8 mouse cellular contexts compared by ENCODE assay signal in the genomic region with DNA sequence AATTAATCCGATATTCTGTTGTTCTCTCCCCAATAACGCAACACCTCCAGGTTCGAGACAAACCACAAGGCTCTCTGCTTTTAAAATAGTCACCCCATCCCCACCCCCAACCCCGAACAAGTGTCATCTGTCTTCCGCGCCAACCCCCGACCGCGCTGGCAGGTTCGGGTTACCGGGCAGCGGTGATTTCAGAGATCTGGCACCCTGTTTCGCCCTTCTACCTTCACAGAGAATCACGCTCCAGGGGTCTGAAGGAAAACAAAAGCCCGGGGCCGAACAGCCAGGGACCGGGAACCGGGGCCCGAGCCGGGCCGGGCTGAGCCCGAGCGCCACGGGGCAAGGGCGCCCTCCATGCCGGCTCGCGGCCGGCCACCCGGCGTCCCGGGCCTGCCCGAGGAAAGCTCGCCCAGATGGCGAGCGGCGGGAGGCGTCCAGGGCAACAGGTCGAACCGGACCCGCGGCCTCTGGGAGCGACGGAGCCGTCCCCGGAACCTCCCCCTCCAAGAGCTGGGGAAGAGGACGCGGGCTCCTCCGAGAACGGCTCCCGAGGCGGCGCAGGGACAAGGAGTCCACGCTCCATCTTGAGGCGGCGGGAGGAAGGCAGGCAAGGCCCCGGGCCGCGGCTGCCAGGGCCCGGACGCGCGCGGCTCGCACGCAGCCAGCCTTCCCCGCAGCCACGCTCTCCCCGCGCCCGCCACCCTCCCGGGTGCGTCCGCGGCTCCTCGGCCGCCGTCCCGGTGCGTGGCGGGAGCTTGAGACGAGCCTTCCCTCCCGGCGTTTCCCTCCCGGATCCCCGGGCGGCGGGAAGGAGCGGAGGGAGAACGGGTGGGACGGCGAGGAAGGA. TPM values are rescaled to one million over a fixed set of nuclear protein-coding genes. Genes with fewer than 3 reads are reported as not detected.
A peak's percentile ranks its signal among the peaks of the same experiment; 100 is the strongest.
DNase-seq lines count a peak whose midpoint lies in the region; ATAC-seq and TF ChIP-seq lines count a peak whose summit lies in the region.

No protein-coding gene starts in this region.

- no peaks in the 10 kb centered on the region for H3K9me3 ChIP-seq in E14TG2a.4 (ENCODE audit: low read length)
- no peaks in the 10 kb centered on the region for H3K9me3 ChIP-seq in embryonic facial prominence, embryonic 13.5 days
- no peaks in the 10 kb centered on the region for H3K9me3 ChIP-seq in heart, embryonic 11.5 days (replicated peaks; ENCODE audit: control insufficient read depth, low read length)
- H3K9me3 ChIP-seq in kidney, embryonic 16.5 days (ENCODE audit: low read length) = no peaks in the 10 kb centered on the region
- H3K9me3 ChIP-seq in lung, embryonic 15.5 days = no peaks in the 10 kb centered on the region

- TF ChIP-seq CTCF in E14TG2a.4 (conservative IDR thresholded peaks at IDR 0.05; ENCODE audit: low read length) = no peak

- peak overlapping the region; percentile 84 for H3K4me3 ChIP-seq in E14TG2a.4 (replicated peaks; ENCODE audit: low read length)
- peak overlapping the region; percentile 93 for H3K4me3 ChIP-seq in embryonic facial prominence, embryonic 13.5 days
- peak overlapping the region; percentile 94 for H3K4me3 ChIP-seq in heart, embryonic 11.5 days (ENCODE audit: low read depth, low read length)
- H3K4me3 ChIP-seq in kidney, embryonic 16.5 days (ENCODE audit: low read length) = peak overlapping the region; percentile 86
- H3K4me3 ChIP-seq in lung, embryonic 15.5 days = peak overlapping the region; percentile 85

- peaks cover 50% of the 10 kb centered on the region for H3K27me3 ChIP-seq in E14TG2a.4 (ENCODE audit: insufficient read depth, low read length)
- H3K27me3 ChIP-seq in embryonic facial prominence, embryonic 13.5 days = no peaks in the 10 kb centered on the region
- no peaks in the 10 kb centered on the region for H3K27me3 ChIP-seq in heart, embryonic 11.5 days (ENCODE audit: control insufficient read depth, insufficient read depth, low read length)
- no peaks in the 10 kb centered on the region for H3K27me3 ChIP-seq in kidney, embryonic 16.5 days (ENCODE audit: insufficient read depth, low read length)
- no peaks in the 10 kb centered on the region for H3K27me3 ChIP-seq in lung, embryonic 15.5 days

- peak overlapping the region; percentile 98 for H3K9ac ChIP-seq in embryonic facial prominence, embryonic 13.5 days
- peak overlapping the region; percentile 98 for H3K9ac ChIP-seq in heart, embryonic 11.5 days (ENCODE audit: low read depth, low read length)
- H3K9ac ChIP-seq in kidney, embryonic 16.5 days (replicated peaks; ENCODE audit: low read length) = peak overlapping the region; percentile 97
- H3K9ac ChIP-seq in lung, embryonic 15.5 days = peak overlapping the region; percentile 94

- peak; percentile 62; the same call in 1 of the 2 replicates for ATAC-seq in embryonic facial prominence, embryonic 13.5 days (ENCODE audit: insufficient number of reproducible peaks, insufficient read depth, low FRiP score, low TSS enrichment, low read depth)
- peak; percentile 67; the same call in 1 of the 2 replicates for ATAC-seq in heart, embryonic 11.5 days (replicated peaks; ENCODE audit: insufficient number of reproducible peaks, low FRiP score, low TSS enrichment)
- ATAC-seq in kidney, embryonic 16.5 days (ENCODE audit: low FRiP score, low TSS enrichment) = peak; percentile 80
- ATAC-seq in lung, embryonic 15.5 days (ENCODE audit: borderline replicate concordance, extremely low read depth, low FRiP score, low TSS enrichment) = peak; percentile 66

- peak overlapping the region; percentile 84 for H3K4me2 ChIP-seq in embryonic facial prominence, embryonic 13.5 days
- peak overlapping the region; percentile 97 for H3K4me2 ChIP-seq in heart, embryonic 11.5 days
- H3K4me2 ChIP-seq in kidney, embryonic 16.5 days (replicated peaks; ENCODE audit: low read depth, low read length) = peak overlapping the region; percentile 86
- peak overlapping the region; percentile 93 for H3K4me2 ChIP-seq in lung, embryonic 15.5 days

- no peaks in the 10 kb centered on the region for H3K36me3 ChIP-seq in E14TG2a.4 (ENCODE audit: insufficient read depth, low read length)
- no peaks in the 10 kb centered on the region for H3K36me3 ChIP-seq in embryonic facial prominence, embryonic 13.5 days
- no peaks in the 10 kb centered on the region for H3K36me3 ChIP-seq in heart, embryonic 11.5 days (ENCODE audit: control insufficient read depth, insufficient read depth, low read length)
- H3K36me3 ChIP-seq in kidney, embryonic 16.5 days (ENCODE audit: insufficient read depth, low read length) = no peaks in the 10 kb centered on the region
- no peaks in the 10 kb centered on the region for H3K36me3 ChIP-seq in lung, embryonic 15.5 days

- peak overlapping the region; percentile 96 for H3K27ac ChIP-seq in embryonic facial prominence, embryonic 13.5 days
- H3K27ac ChIP-seq in heart, embryonic 11.5 days (ENCODE audit: low read depth, low read length) = peak overlapping the region; percentile 95
- H3K27ac ChIP-seq in kidney, embryonic 16.5 days (ENCODE audit: low read length) = peak overlapping the region; percentile 86
- H3K27ac ChIP-seq in lung, embryonic 15.5 days = peak overlapping the region; percentile 95

- under 1% methylated on average over 81 of the region's 92 CpGs for WGBS in embryonic facial prominence, embryonic 13.5 days
- WGBS in heart, embryonic 11.5 days (ENCODE audit: insufficient replicate concordance) = under 1% methylated on average over 82 of the region's 92 CpGs
- under 1% methylated on average over 73 of the region's 92 CpGs for WGBS in kidney, embryonic 16.5 days
- under 1% methylated on average over 78 of the region's 92 CpGs for WGBS in lung, embryonic 15.5 days

- H3K4me1 ChIP-seq in E14TG2a.4 (replicated peaks; ENCODE audit: low read depth, low read length) = peaks cover 15% of the 10 kb centered on the region
- peaks cover 24% of the 10 kb centered on the region for H3K4me1 ChIP-seq in embryonic facial prominence, embryonic 13.5 days
- H3K4me1 ChIP-seq in heart, embryonic 11.5 days (ENCODE audit: control insufficient read depth, insufficient read depth, low read length) = peaks cover 12% of the 10 kb centered on the region
- H3K4me1 ChIP-seq in kidney, embryonic 16.5 days (ENCODE audit: insufficient read depth, low read length) = peaks cover 23% of the 10 kb centered on the region
- peaks cover 43% of the 10 kb centered on the region for H3K4me1 ChIP-seq in lung, embryonic 15.5 days

- DNase-seq in adrenal gland, postnatal 4 days (ENCODE audit: low spot score in 2 of 2) = peak; percentile 25 to 29
- DNase-seq in retina, embryonic 14.5 days (ENCODE audit: low spot score) = peak; percentile 56
- DNase-seq in thymus, postnatal 14 days = peak; percentile 59

RNA-seq across cellular contexts. Expression of a gene that starts 0.8 kb away (rescaled TPM):
- total RNA-seq in adrenal gland, postnatal 4 days (2021) = 10 to 100 TPM; 61.1 to 69.9 TPM
- polyA plus RNA-seq in embryonic facial prominence, embryonic 13.5 days (2015; fragmentation: Nextera tagmentation; extraction: Ambion mirVana) = 41.8 and 48.6 TPM in 2 replicates
- 45.2 TPM in 2 replicates for polyA plus RNA-seq in heart, embryonic 11.5 days (2014; fragmentation: Nextera tagmentation; extraction: Ambion mirVana)
- polyA plus RNA-seq in kidney, embryonic 16.5 days (2015; fragmentation: Nextera tagmentation; extraction: Ambion mirVana) = 30.1 and 30.5 TPM in 2 replicates
- 35.5 and 39.1 TPM in 2 replicates for polyA plus RNA-seq in lung, embryonic 15.5 days (2015; fragmentation: Nextera tagmentation; extraction: Ambion mirVana)

RNA-seq across cellular contexts. Expression of a gene that starts 37.3 kb away (rescaled TPM):
- total RNA-seq in adrenal gland, postnatal 4 days (2021) = 10 to 100 TPM; 63.1 to 69.9 TPM
- 94.1 and 96.2 TPM in 2 replicates for polyA plus RNA-seq in embryonic facial prominence, embryonic 13.5 days (2015; fragmentation: Nextera tagmentation; extraction: Ambion mirVana)
- polyA plus RNA-seq in heart, embryonic 11.5 days (2014; fragmentation: Nextera tagmentation; extraction: Ambion mirVana) = 64.6 and 65.7 TPM in 2 replicates
- 69.3 and 78.6 TPM in 2 replicates for polyA plus RNA-seq in kidney, embryonic 16.5 days (2015; fragmentation: Nextera tagmentation; extraction: Ambion mirVana)
- 67.1 and 90.4 TPM in 2 replicates for polyA plus RNA-seq in lung, embryonic 15.5 days (2015; fragmentation: Nextera tagmentation; extraction: Ambion mirVana)

Comparison
In these comparisons a context has a peak if more than half of its experiments do, and no peak if none do; other contexts are left out.
1. Peak in every context shown above with its lines: DNase-seq, ATAC-seq, H3K4me3 ChIP-seq and H3K27ac ChIP-seq.